Mouse (Mus musculus) intestine, postnatal 0 days (tissue): ENCODE results near the gene 4930502E18Rik. TPM values are rescaled to one million over a fixed set of nuclear protein-coding genes. Genes with fewer than 3 reads are reported as not detected.
"Not testable (repeated sequence)": the region's sequence is repeated elsewhere in the genome, so short reads cannot be mapped to it uniquely, and the experiment has no call there.

Experiments used
- ATAC-seq: fragments of 200-750 bp; cut with Nextera tagmentation; 2 replicates; pipeline ENCODE4 v1.8.0; 2017; ENCODE audit warnings: mild to moderate bottlenecking, moderate TSS enrichment, moderate library complexity
- H3K27ac ChIP-seq: fragments of 300-500 bp; sonication (generic); 2 replicates; pipeline ENCODE4 v1.5.1; 2014; ENCODE audit warnings: mild to moderate bottlenecking, low read depth, low read length, moderate library complexity
- H3K27me3 ChIP-seq: fragments of 300-500 bp; sonication (generic); replicated peaks from 2 replicates; pipeline ENCODE4 v1.6.1; 2014; ENCODE audit warnings: low read length, mixed read lengths; ENCODE audit not compliant: control insufficient read depth, insufficient read depth
- H3K36me3 ChIP-seq: fragments of 300-500 bp; sonication (generic); 2 replicates; pipeline ENCODE4 v1.6.1; 2014; ENCODE audit warnings: mild to moderate bottlenecking, moderate library complexity; ENCODE audit not compliant: control insufficient read depth, insufficient read depth
- H3K4me1 ChIP-seq: fragments of 300-500 bp; sonication (generic); replicated peaks from 2 replicates; pipeline ENCODE4 v1.6.1; 2014; ENCODE audit warnings: antibody characterized with exemption, low read length, mixed read lengths; ENCODE audit not compliant: control insufficient read depth, insufficient read depth
- H3K4me2 ChIP-seq: fragments of 300-500 bp; sonication (generic); replicated peaks from 2 replicates; pipeline ENCODE4 v1.6.1; 2014; ENCODE audit warnings: low read depth, mild to moderate bottlenecking, moderate library complexity
- H3K4me3 ChIP-seq: fragments of 300-500 bp; sonication (generic); 2 replicates; pipeline ENCODE4 v1.5.1; 2014; ENCODE audit warnings: low read depth, low read length
- H3K9ac ChIP-seq: fragments of 300-500 bp; sonication (generic); 2 replicates; pipeline ENCODE4 v1.6.1; 2014; ENCODE audit warnings: mild to moderate bottlenecking, low read depth, low read length
- H3K9me3 ChIP-seq: fragments of 300-500 bp; sonication (generic); 2 replicates; pipeline ENCODE4 v1.6.1; 2016; ENCODE audit warnings: mixed run types; ENCODE audit not compliant: control insufficient read depth
- CTCF ChIP-seq: sonication (generic); IDR thresholded peaks from 2 replicates; pipeline ENCODE4 v1.5.1; 2016; ENCODE audit warnings: low read depth, mild to moderate bottlenecking, control low read depth, antibody characterized with exemption, moderate library complexity
- WGBS: fragments of 180-500 bp; shearing (Covaris S2); extraction: QIAGEN DNeasy Blood & Tissue Kit; methylation state at CpG from one replicate; pipeline ENCODE4 v1.1.7; 2014; 5-methylcytosine and 5-hydroxymethylcytosine counted together
- polyA plus RNA-seq: library from polyadenylated mRNA; unstranded; fragments of >200 nt; fragmentation: Nextera tagmentation; extraction: Ambion mirVana; gene quantifications from 2 replicates; pipeline ENCODE4 v1.2.1, GENCODE M21; 2015

4930502E18Rik gene
- 0.13 and 0.26 TPM in 2 replicates for polyA plus RNA-seq

- no peak within 1 kb of the TSS for H3K9ac ChIP-seq
- H3K27me3 ChIP-seq, result no peaks in the 10 kb centered on the region
- WGBS, result 83% methylated on average over 11 of the region's 11 CpGs
- H3K9me3 ChIP-seq, result no peaks in the 10 kb centered on the region
- no peak within 1 kb of the TSS for H3K27ac ChIP-seq
- H3K4me1 ChIP-seq, result no peaks in the 10 kb centered on the region
- TF ChIP-seq CTCF, result no peak
- no peak for ATAC-seq
- no peak within 1 kb of the TSS for H3K4me2 ChIP-seq
- no peaks in the 10 kb centered on the region for H3K36me3 ChIP-seq
- no peak within 1 kb of the TSS for H3K4me3 ChIP-seq
These were observed at the start of gene 4930502E18Rik for GRCm38 (mm10) chrX:53724596-53724995. Gene 4930502E18Rik (plus strand): TSS chrX:53724826.

- not testable (repeated sequence) for H3K4me1 ChIP-seq, H3K4me2 ChIP-seq, H3K9me3 ChIP-seq, ATAC-seq, H3K4me3 ChIP-seq, H3K27me3 ChIP-seq, H3K27ac ChIP-seq, H3K9ac ChIP-seq, H3K36me3 ChIP-seq
- TF ChIP-seq CTCF, result peak; percentile 62
- WGBS, result 38% methylated on average over 2 of the region's 2 CpGs
These were observed 47.7 kb upstream of the 4930502E18Rik start for GRCm38 (mm10) chrX:53676943-53677342.

- not testable (repeated sequence) for ATAC-seq, H3K27me3 ChIP-seq, H3K9ac ChIP-seq, H3K27ac ChIP-seq, H3K4me1 ChIP-seq, H3K36me3 ChIP-seq, H3K4me2 ChIP-seq, H3K9me3 ChIP-seq, H3K4me3 ChIP-seq
- 58% methylated on average over 2 of the region's 3 CpGs for WGBS
These were observed 42.0 kb upstream of the 4930502E18Rik start for GRCm38 (mm10) chrX:53682650-53683049.

GRCm38 (mm10) chrX:53684676-53685075 is 40.0 kb upstream of the 4930502E18Rik start:
- not testable (repeated sequence) for H3K9me3 ChIP-seq, H3K36me3 ChIP-seq, H3K27me3 ChIP-seq, H3K4me2 ChIP-seq, H3K9ac ChIP-seq, H3K27ac ChIP-seq, H3K4me1 ChIP-seq, H3K4me3 ChIP-seq
- ATAC-seq, result peak; percentile 78
- WGBS, result 53% methylated on average over 2 of the region's 4 CpGs

GRCm38 (mm10) chrX:53692065-53692464 is 32.6 kb upstream of the 4930502E18Rik start:
- TF ChIP-seq CTCF, result no peak

GRCm38 (mm10) chrX:53693141-53693540 is 31.5 kb upstream of the 4930502E18Rik start:
- Histone ChIP-seq H3K4me1 (no peaks in the 10 kb centered on the region), H3K9me3 (no peaks in the 10 kb centered on the region), H3K9ac (no peak overlapping the region), H3K36me3 (no peaks in the 10 kb centered on the region), H3K4me3 (no peak overlapping the region), H3K27ac (no peak overlapping the region), H3K27me3 (no peaks in the 10 kb centered on the region), H3K4me2 (no peak overlapping the region)
- TF ChIP-seq CTCF, result no peak
- no peak for ATAC-seq
- WGBS, result 71% methylated on average over 2 of the region's 2 CpGs

More at GRCm38 (mm10) chrX:53692065-53692464, 32.6 kb upstream of the 4930502E18Rik start:
- Histone ChIP-seq H3K9ac (no peak overlapping the region), H3K27me3 (no peaks in the 10 kb centered on the region), H3K4me1 (no peaks in the 10 kb centered on the region), H3K27ac (no peak overlapping the region), H3K4me2 (no peak overlapping the region), H3K36me3 (no peaks in the 10 kb centered on the region), H3K9me3 (no peaks in the 10 kb centered on the region), H3K4me3 (no peak overlapping the region)
- ATAC-seq, result no peak
- 54% methylated on average over 2 of the region's 2 CpGs for WGBS
